Mouse (Mus musculus) testis, adult 2 months (tissue): ENCODE results near the gene Fam131c.

Source experiments
- CTCF ChIP-seq: fragments of 200-500 bp; IDR thresholded peaks from 2 replicates; pipeline ENCODE4 v1.5.1; 2012; ENCODE audit warnings: low read depth, mild to moderate bottlenecking, inconsistent platforms, low read length, moderate library complexity; ENCODE audit not compliant: control insufficient read depth, insufficient read depth, insufficient replicate concordance
- POLR2A ChIP-seq: fragments of 200-500 bp; IDR thresholded peaks from 2 replicates; pipeline ENCODE4 v1.6.1; 2012; ENCODE audit warnings: low read depth, mild to moderate bottlenecking, inconsistent platforms, low read length, moderate library complexity; ENCODE audit not compliant: control insufficient read depth

GRCm38 (mm10) chr4:141420886-141421285, 52.9 kb downstream of the Fam131c start:
- TF ChIP-seq CTCF (no peak), POLR2A (no peak)
